Mouse (Mus musculus) right cerebral cortex, adult 18-20 months (tissue): ENCODE data around the gene Prickle4.
"Not testable (repeated sequence)": the region's sequence is repeated elsewhere in the genome, so short reads cannot be mapped to it uniquely, and the experiment has no call there.

Experiments used
- DNase-seq: peaks from one replicate; pipeline ENCODE4 v3.0.0; 2022; ENCODE audit warnings: mixed read lengths

The Prickle4 gene

GRCm38 (mm10) chr17:47663009-47663713 lies 31.4 kb downstream of the Prickle4 start:
- no peak for DNase-seq

- no peak for DNase-seq
These were observed 35.7 kb downstream of the Prickle4 start for GRCm38 (mm10) chr17:47658741-47659243.

DNA sequence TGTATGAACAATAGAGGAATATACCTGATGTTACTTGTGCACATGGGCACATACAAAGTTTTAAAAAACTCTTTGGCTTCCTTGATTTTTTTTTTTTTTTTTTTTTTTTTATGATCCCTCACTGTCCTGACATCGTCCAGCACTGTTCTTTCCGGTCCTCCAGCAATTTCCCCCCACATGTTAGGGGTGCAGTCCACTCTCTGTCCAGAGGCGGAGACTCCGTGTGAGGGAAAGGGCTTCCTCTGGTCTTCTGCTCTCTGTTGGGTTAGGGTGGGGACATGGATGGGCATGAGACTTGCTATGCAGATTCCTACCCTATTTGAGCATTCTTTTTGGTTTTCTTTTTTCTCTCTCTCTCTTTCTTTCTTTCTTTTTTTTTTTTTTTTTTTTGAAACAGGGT lies 36.6 kb downstream of the Prickle4 start:
- DNase-seq, result no peak

GRCm38 (mm10) chr17:47655697-47656096 lies 38.8 kb downstream of the Prickle4 start:
- DNase-seq, result no peak

GRCm38 (mm10) chr17:47654346-47654745 lies 40.2 kb downstream of the Prickle4 start:
- not testable (repeated sequence) for DNase-seq

GRCm38 (mm10) chr17:47651953-47652352 lies 42.6 kb downstream of the Prickle4 start:
- no peak for DNase-seq

GRCm38 (mm10) chr17:47648966-47649365 lies 45.6 kb downstream of the Prickle4 start:
- DNase-seq, result no peak

GRCm38 (mm10) chr17:47646683-47647082 lies 47.9 kb downstream of the Prickle4 start:
- peak; percentile 10 for DNase-seq

DNA sequence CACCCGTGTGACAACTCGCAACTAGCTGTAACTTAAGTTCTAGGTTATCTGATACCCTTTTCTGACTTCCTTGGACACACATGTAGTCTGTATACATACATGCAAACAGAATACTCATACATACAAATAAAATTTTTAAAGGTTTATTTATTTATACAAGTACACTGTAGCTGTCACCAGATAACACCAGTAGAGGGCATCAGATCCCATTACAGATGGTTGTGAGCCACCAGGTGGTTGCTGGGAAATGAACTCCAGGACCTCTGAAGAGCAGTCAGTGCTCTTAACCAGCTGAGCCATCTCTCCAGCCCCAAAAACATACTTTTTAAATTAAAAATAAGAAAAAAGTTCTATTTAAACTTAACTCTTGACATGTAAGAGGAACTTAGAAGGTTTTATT lies 51.5 kb downstream of the Prickle4 start:
- no peak for DNase-seq
